Mouse (Mus musculus) kidney, adult 2 months (tissue): ENCODE data around the gene Npw.

ENCODE experiments used
- CTCF ChIP-seq: fragments of 200-500 bp; conservative IDR thresholded peaks from 2 replicates; pipeline ENCODE4 v1.5.1; 2011; ENCODE audit warnings: low read depth, mild to moderate bottlenecking, control low read depth, low read length, moderate library complexity, mixed read lengths; ENCODE audit not compliant: insufficient read depth, insufficient read length
- POLR2A ChIP-seq: fragments of 200-500 bp; IDR thresholded peaks from one replicate; pipeline ENCODE4 v1.6.1; 2011; ENCODE audit warnings: low read depth, low read length, control low read depth

DNA sequence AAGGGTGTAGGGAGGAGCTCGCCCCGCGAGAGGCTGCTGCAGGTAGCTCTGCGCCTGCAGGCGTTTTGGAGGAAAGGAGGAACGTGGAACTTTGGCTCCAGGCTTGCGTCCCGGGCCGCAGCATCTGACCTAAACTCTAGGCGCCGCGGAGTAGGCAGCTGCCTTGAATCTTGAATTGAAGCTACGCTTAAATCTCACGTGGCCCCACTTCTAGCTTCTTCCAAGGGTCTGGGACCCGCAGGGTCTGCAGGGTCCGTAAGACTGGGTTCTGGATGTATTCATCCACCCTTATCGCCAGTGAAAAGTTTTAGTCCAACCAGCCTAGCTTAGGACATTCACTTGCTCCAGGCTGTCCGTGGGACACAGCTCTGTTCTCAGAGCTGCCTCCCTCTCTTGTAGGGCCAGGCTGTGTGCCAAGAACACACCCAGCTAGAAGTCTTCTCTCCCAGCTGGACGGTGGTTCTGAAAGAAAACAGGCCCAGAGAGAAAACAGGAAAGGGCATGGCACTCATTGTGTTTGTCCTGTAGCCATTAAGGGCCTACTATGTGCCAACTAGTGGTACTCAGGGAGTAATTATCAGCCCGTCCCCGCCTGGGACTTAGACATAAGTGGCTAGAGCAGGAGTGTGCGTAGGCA, 25.3 kb downstream of the Npw start:
- TF ChIP-seq CTCF (no peak), POLR2A (no peak)
